In genomic region chr1:155212936-155213774, GRCm38 (mm10) we compare ENCODE assay signal across 11 mouse cellular contexts. TPM values are rescaled to one million over a fixed set of nuclear protein-coding genes. Genes with fewer than 3 reads are reported as not detected.
DNase-seq lines count a peak whose midpoint lies in the region; ATAC-seq lines count a peak whose summit lies in the region.
"Had no signal": no experiment of that assay in that cellular context is flagged by ENCODE, and none has a peak within 500 bp of the region (broad histone marks: within the 10 kb centered on the region; RNA-seq: fewer than 3 reads in every experiment).

No protein-coding gene starts in this region.

- peak overlapping the region; percentile 70; the same call in 1 of the 2 replicates for H3K27ac ChIP-seq in heart, embryonic 11.5 days (ENCODE audit: low read depth, low read length)
- H3K27ac ChIP-seq: macrophage had no signal

- H3K9me3 ChIP-seq in heart, embryonic 11.5 days (replicated peaks; ENCODE audit: control insufficient read depth, low read length): no peaks in the 10 kb centered on the region

- H3K4me1 ChIP-seq in heart, embryonic 11.5 days (ENCODE audit: control insufficient read depth, insufficient read depth, low read length): peaks cover 40% of the 10 kb centered on the region

- no peak for ATAC-seq in heart, embryonic 11.5 days (replicated peaks; ENCODE audit: insufficient number of reproducible peaks, low FRiP score, low TSS enrichment)
- ATAC-seq in megakaryocyte-erythroid progenitor cell, adult 5-6 weeks (replicated peaks; ENCODE audit: low FRiP score, low TSS enrichment, poor library complexity, severe bottlenecking): no peak

- H3K9ac ChIP-seq in heart, embryonic 11.5 days (ENCODE audit: low read depth, low read length): 0 out of 2 replicates have a peak overlapping the region, but pooled peaks have one; percentile 30

- 31% methylated on average over 18 of the region's 18 CpGs for WGBS in heart, embryonic 11.5 days (ENCODE audit: insufficient replicate concordance)

- H3K27me3 ChIP-seq in heart, embryonic 11.5 days (ENCODE audit: control insufficient read depth, insufficient read depth, low read length): no peaks in the 10 kb centered on the region
- H3K27me3 ChIP-seq: CH12.LX had no signal

- peaks cover 11% of the 10 kb centered on the region for H3K36me3 ChIP-seq in heart, embryonic 11.5 days (ENCODE audit: control insufficient read depth, insufficient read depth, low read length)

- no peak overlapping the region for H3K4me2 ChIP-seq in heart, embryonic 11.5 days

- H3K4me3 ChIP-seq in heart, embryonic 11.5 days (ENCODE audit: low read depth, low read length): no peak overlapping the region

- peak; percentile 94 for DNase-seq in heart, adult 11 months
- no peak for DNase-seq in heart, postnatal 25 days (ENCODE audit: low spot score)
- DNase-seq in adrenal gland, postnatal 36 days: peak; percentile 57 to 70
- DNase-seq in kidney, postnatal 10 days: peak; percentile 55
- DNase-seq in retina, postnatal 1 day: peak; percentile 69
- no peak for DNase-seq in urinary bladder, postnatal 25 days (ENCODE audit: low spot score)

- intact Hi-C loops in heart, postnatal 25 days (cut with DNase I): no loop called here

RNA-seq across cellular contexts. Expression of gene BC034090, which starts 31.1 kb away (rescaled TPM):
- 10 to 100 TPM; 38.0 to 41.4 TPM for total RNA-seq in heart, postnatal 25 days (2021)
- total RNA-seq in adrenal gland, postnatal 36 days (2021): 10 to 100 TPM; 23.8 to 39.7 TPM
- 3.9 and 5.4 TPM in 2 replicates for polyA plus RNA-seq in heart, embryonic 11.5 days (2014; fragmentation: Nextera tagmentation; extraction: Ambion mirVana)
- total RNA-seq in megakaryocyte-erythroid progenitor cell, adult 5-6 weeks (2014; fragmentation: Nextera tagmentation): 1.1 TPM in 1 of 2 replicates, not detected in the other
- not detected in 2 replicates for total RNA-seq in megakaryocyte-erythroid progenitor cell, adult 5-6 weeks (2017)
- total RNA-seq: common myeloid progenitor, adult 5-6 weeks had no signal
- polyA plus RNA-seq: macrophage had no signal

RNA-seq across cellular contexts. Expression of gene Stx6, which starts 54.6 kb away (rescaled TPM):
- 10 to 100 TPM; 25.2 to 26.5 TPM for total RNA-seq in heart, postnatal 25 days (2021)
- 10 to 100 TPM; 53.6 to 57.3 TPM for total RNA-seq in adrenal gland, postnatal 36 days (2021)
- polyA plus RNA-seq in heart, embryonic 11.5 days (2014; fragmentation: Nextera tagmentation; extraction: Ambion mirVana): 62.1 and 62.8 TPM in 2 replicates
- 12.2 and 24.8 TPM in 2 replicates for total RNA-seq in megakaryocyte-erythroid progenitor cell, adult 5-6 weeks (2014; fragmentation: Nextera tagmentation)
- total RNA-seq in megakaryocyte-erythroid progenitor cell, adult 5-6 weeks (2017): 19.6 and 30.9 TPM in 2 replicates

Comparison
In these comparisons a context has a peak if more than half of its experiments do, and no peak if none do; other contexts are left out.
1. DNase-seq: peak in heart, adult 11 months (single experiment), adrenal gland, postnatal 36 days (2 of 2), kidney, postnatal 10 days (single experiment) and retina, postnatal 1 day (single experiment); none in heart, postnatal 25 days (single experiment) and urinary bladder, postnatal 25 days (single experiment).
2. RNA of gene BC034090, which starts 31.1 kb away (total RNA-seq): 38.0 to 41.4 TPM in heart, postnatal 25 days and 23.8 to 39.7 TPM in adrenal gland, postnatal 36 days; 1.1 TPM in megakaryocyte-erythroid progenitor cell, adult 5-6 weeks; every median in the first group is over 10 times any median in the second.